Mouse (Mus musculus) heart, embryonic 11.5 days (tissue): ENCODE measurements at regions not wholly inside any gene's neighbourhood (a gene's known extent, or its start where the extent isn't known, plus 50 kb on each side); places are given as distances from the start of the nearest gene placed in this dataset.

Experiments
- ATAC-seq: fragments of 200-750 bp; cut with Nextera tagmentation; replicated peaks from 2 replicates; pipeline ENCODE4 v1.8.0; 2017; ENCODE audit warnings: moderate library complexity; ENCODE audit not compliant: insufficient number of reproducible peaks, low FRiP score, low TSS enrichment
- H3K27ac ChIP-seq: fragments of 300-500 bp; sonication (generic); 2 replicates; pipeline ENCODE4 v1.5.1; 2014; ENCODE audit warnings: mild to moderate bottlenecking, low read depth, low read length
- H3K27me3 ChIP-seq: fragments of 300-500 bp; sonication (generic); 2 replicates; pipeline ENCODE4 v1.6.1; 2014; ENCODE audit warnings: mild to moderate bottlenecking, low read length, mixed read lengths; ENCODE audit not compliant: control insufficient read depth, insufficient read depth
- H3K36me3 ChIP-seq: fragments of 300-500 bp; sonication (generic); 2 replicates; pipeline ENCODE4 v1.6.1; 2014; ENCODE audit warnings: mild to moderate bottlenecking, low read length, moderate library complexity, mixed read lengths; ENCODE audit not compliant: control insufficient read depth, insufficient read depth
- H3K4me1 ChIP-seq: fragments of 300-500 bp; sonication (generic); 2 replicates; pipeline ENCODE4 v1.6.1; 2014; ENCODE audit warnings: low read length; ENCODE audit not compliant: control insufficient read depth, insufficient read depth
- H3K4me2 ChIP-seq: fragments of 300-500 bp; sonication (generic); 2 replicates; pipeline ENCODE4 v1.6.1; 2014; ENCODE audit warnings: mild to moderate bottlenecking, moderate library complexity
- H3K4me3 ChIP-seq: fragments of 300-500 bp; sonication (generic); 2 replicates; pipeline ENCODE4 v1.5.1; 2014; ENCODE audit warnings: low read depth, low read length
- H3K9ac ChIP-seq: fragments of 300-500 bp; sonication (generic); 2 replicates; pipeline ENCODE4 v1.6.1; 2014; ENCODE audit warnings: mild to moderate bottlenecking, low read depth, low read length, moderate library complexity
- H3K9me3 ChIP-seq: fragments of 300-500 bp; sonication (generic); replicated peaks from 2 replicates; pipeline ENCODE4 v1.6.1; 2016; ENCODE audit warnings: low read length; ENCODE audit not compliant: control insufficient read depth
- whole genome bisulfite sequencing: fragments of 180-500 bp; shearing (Covaris S2); extraction: QIAGEN DNeasy Blood & Tissue Kit; methylation state at CpG from one replicate; pipeline ENCODE4 v1.1.7; 2014; ENCODE audit not compliant: insufficient replicate concordance; 5-methylcytosine and 5-hydroxymethylcytosine counted together

GRCm38 (mm10) chr4:124310594-124310993 is 300.0 kb downstream of the 3100002H09Rik start:
- H3K36me3 ChIP-seq: no peaks in the 10 kb centered on the region
- 0 out of 2 replicates have a peak overlapping the region, but pooled peaks have one; percentile 4 for H3K4me2 ChIP-seq
- H3K4me3 ChIP-seq: no peak overlapping the region
- WGBS: 10% methylated on average over 10 of the region's 10 CpGs
- H3K9ac ChIP-seq: no peak overlapping the region
- 0 out of 2 replicates have a peak, but pooled peaks cover 2% of the 10 kb centered on the region for H3K9me3 ChIP-seq
- H3K4me1 ChIP-seq: 0 out of 2 replicates have a peak, but pooled peaks cover 6% of the 10 kb centered on the region
- 0 out of 2 replicates have a peak, but pooled peaks have one; percentile 35 for ATAC-seq
- no peak overlapping the region for H3K27ac ChIP-seq
- peaks cover 3% of the 10 kb centered on the region; the same call in 1 of the 2 replicates for H3K27me3 ChIP-seq

- H3K4me3 ChIP-seq: no peak overlapping the region
- H3K4me1 ChIP-seq: 0 out of 2 replicates have a peak, but pooled peaks cover 6% of the 10 kb centered on the region
- H3K36me3 ChIP-seq: no peaks in the 10 kb centered on the region
- H3K27me3 ChIP-seq: peaks cover 3% of the 10 kb centered on the region; the same call in 1 of the 2 replicates
- no peak overlapping the region for H3K9ac ChIP-seq
- H3K4me2 ChIP-seq: no peak overlapping the region
- no peak overlapping the region for H3K27ac ChIP-seq
- no peaks in the 10 kb centered on the region for H3K9me3 ChIP-seq
- 70% methylated on average over 10 of the region's 10 CpGs for WGBS
- ATAC-seq: no peak
Observed at GRCm38 (mm10) chr4:124305871-124306555, 304.6 kb downstream of the 3100002H09Rik start.

- no peak overlapping the region for H3K4me3 ChIP-seq
- H3K4me1 ChIP-seq: no peaks in the 10 kb centered on the region
- ATAC-seq: no peak
- no peak overlapping the region for H3K4me2 ChIP-seq
- H3K36me3 ChIP-seq: no peaks in the 10 kb centered on the region
- H3K9ac ChIP-seq: no peak overlapping the region
- H3K9me3 ChIP-seq: no peaks in the 10 kb centered on the region
- no peak overlapping the region for H3K27ac ChIP-seq
- H3K27me3 ChIP-seq: no peaks in the 10 kb centered on the region
- 66% methylated on average over 7 of the region's 7 CpGs for WGBS
Observed at GRCm38 (mm10) chr4:124302950-124303349, 307.7 kb downstream of the 3100002H09Rik start.

- 67% methylated on average over 10 of the region's 10 CpGs for WGBS
- Histone ChIP-seq H3K9me3 (no peaks in the 10 kb centered on the region), H3K4me1 (no peaks in the 10 kb centered on the region), H3K27me3 (no peaks in the 10 kb centered on the region), H3K4me2 (no peak overlapping the region), H3K36me3 (no peaks in the 10 kb centered on the region), H3K9ac (no peak overlapping the region), H3K4me3 (no peak overlapping the region), H3K27ac (no peak overlapping the region)
- ATAC-seq: no peak
Observed at GRCm38 (mm10) chr4:124298667-124299437, 311.8 kb downstream of the 3100002H09Rik start.

- WGBS: 45% methylated on average over 17 of the region's 17 CpGs
Observed at GRCm38 (mm10) chr4:124292254-124292653, 318.3 kb downstream of the 3100002H09Rik start.

GRCm38 (mm10) chr4:124291767-124292166 is 318.8 kb downstream of the 3100002H09Rik start:
- no peaks in the 10 kb centered on the region for H3K9me3 ChIP-seq
- no peak for ATAC-seq
- 65% methylated on average over 8 of the region's 8 CpGs for WGBS

More at GRCm38 (mm10) chr4:124292254-124292653, 318.3 kb downstream of the 3100002H09Rik start:
- Histone ChIP-seq H3K4me2 (no peak overlapping the region), H3K27me3 (no peaks in the 10 kb centered on the region), H3K4me3 (no peak overlapping the region), H3K36me3 (no peaks in the 10 kb centered on the region), H3K27ac (no peak overlapping the region), H3K4me1 (0 out of 2 replicates have a peak, but pooled peaks cover 2% of the 10 kb centered on the region), H3K9ac (no peak overlapping the region), H3K9me3 (no peaks in the 10 kb centered on the region)
- ATAC-seq: no peak

GRCm38 (mm10) chr4:124287471-124287870 is 323.1 kb downstream of the 3100002H09Rik start:
- 84% methylated on average over 6 of the region's 6 CpGs for WGBS
- H3K27ac ChIP-seq: no peak overlapping the region
- no peak overlapping the region for H3K4me3 ChIP-seq

More at GRCm38 (mm10) chr4:124291767-124292166, 318.8 kb downstream of the 3100002H09Rik start:
- Histone ChIP-seq H3K27me3 (no peaks in the 10 kb centered on the region), H3K36me3 (no peaks in the 10 kb centered on the region), H3K4me3 (no peak overlapping the region), H3K27ac (no peak overlapping the region), H3K4me2 (no peak overlapping the region), H3K9ac (no peak overlapping the region), H3K4me1 (0 out of 2 replicates have a peak, but pooled peaks cover 2% of the 10 kb centered on the region)

GRCm38 (mm10) chr4:124278681-124279080 is 331.9 kb downstream of the 3100002H09Rik start:
- Histone ChIP-seq H3K9me3 (no peaks in the 10 kb centered on the region), H3K36me3 (no peaks in the 10 kb centered on the region), H3K9ac (no peak overlapping the region), H3K4me3 (no peak overlapping the region), H3K27me3 (peaks cover 10% of the 10 kb centered on the region; the same call in 1 of the 2 replicates), H3K4me2 (peak overlapping the region; percentile 27; the same call in 1 of the 2 replicates), H3K4me1 (peaks cover 3% of the 10 kb centered on the region; the same call in 1 of the 2 replicates), H3K27ac (no peak overlapping the region)
- ATAC-seq: no peak
- WGBS: 8% methylated on average over 10 of the region's 10 CpGs

More at GRCm38 (mm10) chr4:124287471-124287870, 323.1 kb downstream of the 3100002H09Rik start:
- no peak for ATAC-seq
- Histone ChIP-seq H3K9ac (no peak overlapping the region), H3K27me3 (no peaks in the 10 kb centered on the region), H3K36me3 (no peaks in the 10 kb centered on the region), H3K9me3 (no peaks in the 10 kb centered on the region), H3K4me1 (0 out of 2 replicates have a peak, but pooled peaks cover 2% of the 10 kb centered on the region), H3K4me2 (no peak overlapping the region)
